Mouse (Mus musculus): ENCODE data around the gene Calr. TPM values are rescaled to one million over a fixed set of nuclear protein-coding genes. Genes with fewer than 3 reads are reported as not detected.
A peak's percentile ranks its signal among the peaks of the same experiment; 100 is the strongest.

Gene Calr
- polyA plus RNA-seq, 1 experiment from 2014 or later, result 514 TPM

- Histone ChIP-seq H3K4me2 (ENCODE audit: low read length) (peak overlapping the region; percentile 86), H3K4me3 (ENCODE audit: low read depth, low read length) (peak overlapping the region; percentile 45), H3K36me3 (ENCODE audit: control insufficient read depth, insufficient read depth, low read length) (peaks cover 31% of the 10 kb centered on the region), H3K9ac (ENCODE audit: low read length) (peak overlapping the region; percentile 76), H3K4me1 (ENCODE audit: control insufficient read depth, insufficient read depth, low read length) (peaks cover 17% of the 10 kb centered on the region), H3K9me3 (replicated peaks; ENCODE audit: control insufficient read depth, low read length) (no peaks in the 10 kb centered on the region), H3K27me3 (replicated peaks; ENCODE audit: control insufficient read depth, insufficient read depth, low read length) (no peaks in the 10 kb centered on the region), H3K27ac (ENCODE audit: low read depth, low read length) (0 out of 2 replicates have a peak overlapping the region, but pooled peaks have one; percentile 69)
- WGBS, result 53% methylated on average over 6 of the region's 6 CpGs
- DNase-seq (ENCODE audit: low spot score), result no peak
- no peak for ATAC-seq
These were observed 1.1 kb upstream of the Calr start for GRCm38 (mm10) chr8:84847684-84848435.

DNA sequence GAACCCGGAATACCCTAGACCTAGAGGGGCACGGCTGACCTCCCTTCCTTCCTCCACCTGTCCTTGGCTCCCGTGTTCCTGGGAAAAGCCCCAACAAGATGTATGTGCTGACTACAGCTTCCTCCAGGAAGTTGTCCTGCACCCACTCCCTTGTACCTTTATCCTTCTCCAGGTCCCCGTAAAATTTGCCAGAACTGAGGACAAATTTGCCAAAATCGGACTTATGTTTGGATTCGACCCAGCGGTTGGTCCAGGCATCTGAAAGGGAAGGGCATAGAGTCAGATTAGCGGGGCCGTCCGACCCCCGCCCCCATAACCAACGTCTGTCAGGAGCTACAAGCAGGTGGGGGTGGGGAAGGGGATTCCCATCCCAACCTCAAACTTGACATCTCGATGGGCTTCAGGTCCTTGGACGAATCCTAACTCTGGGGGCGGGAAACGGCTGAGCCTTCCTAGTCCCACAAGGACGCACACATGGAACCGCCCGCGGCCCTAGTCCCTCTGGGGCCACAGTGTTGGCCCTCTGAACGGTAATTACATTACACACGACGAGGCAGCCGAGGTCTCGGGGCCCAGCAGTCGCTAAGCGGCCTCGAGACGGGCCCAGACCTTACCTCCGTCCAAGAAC lies 526 bp downstream of the Calr start:
- ATAC-seq, result peak; percentile 38; the same call in 1 of the 2 replicates
- under 1% methylated on average over 30 of the region's 30 CpGs for WGBS
- no peak for DNase-seq (ENCODE audit: low spot score)
- H3K27me3 ChIP-seq (replicated peaks; ENCODE audit: control insufficient read depth, insufficient read depth, low read length), result no peaks in the 10 kb centered on the region
- peak overlapping the region; percentile 80 for H3K27ac ChIP-seq (ENCODE audit: low read depth, low read length)
- peaks cover 17% of the 10 kb centered on the region for H3K4me1 ChIP-seq (ENCODE audit: control insufficient read depth, insufficient read depth, low read length)
- H3K36me3 ChIP-seq (ENCODE audit: control insufficient read depth, insufficient read depth, low read length), result peaks cover 47% of the 10 kb centered on the region
- H3K9me3 ChIP-seq (replicated peaks; ENCODE audit: control insufficient read depth, low read length), result no peaks in the 10 kb centered on the region
- peak overlapping the region; percentile 98 for H3K9ac ChIP-seq (ENCODE audit: low read length)
- peak overlapping the region; percentile 80 for H3K4me2 ChIP-seq (ENCODE audit: low read length)
- H3K4me3 ChIP-seq (ENCODE audit: low read depth, low read length), result peak overlapping the region; percentile 96

DNA sequence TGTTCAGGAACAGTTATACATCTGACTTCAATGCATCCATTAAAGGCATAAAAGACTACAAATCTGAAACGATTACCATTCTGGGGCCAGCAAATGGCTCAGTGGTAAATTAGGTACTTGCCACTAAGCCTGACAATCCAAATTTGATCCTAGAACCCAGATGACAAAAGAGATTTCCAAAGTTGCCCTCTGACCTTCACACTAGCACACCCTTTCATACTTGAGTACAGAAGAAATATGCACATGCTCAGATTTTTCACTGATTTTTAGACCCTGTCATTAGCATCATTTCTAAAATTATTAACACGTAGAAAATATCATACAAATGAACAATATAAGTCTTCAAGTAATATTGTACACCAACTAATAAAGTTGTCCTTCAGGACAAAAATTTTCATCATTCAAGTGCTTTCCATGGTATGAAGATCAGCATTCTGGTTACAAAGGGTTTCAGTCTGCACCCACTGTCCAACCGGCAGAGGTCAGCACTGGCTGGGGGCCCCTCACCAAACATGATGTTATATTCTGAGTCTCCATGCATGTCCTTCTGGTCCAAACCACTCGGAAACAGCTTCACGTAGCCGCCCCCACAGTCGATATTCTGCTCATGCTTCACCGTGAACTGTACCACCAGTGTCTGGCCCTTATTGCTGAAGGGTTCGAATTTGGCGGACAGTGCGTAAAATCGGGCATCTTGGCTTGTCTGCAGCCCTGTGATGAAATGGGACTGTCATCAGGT lies 1.2 kb downstream of the Calr start:
- no peaks in the 10 kb centered on the region for H3K9me3 ChIP-seq (replicated peaks; ENCODE audit: control insufficient read depth, low read length)
- peaks cover 17% of the 10 kb centered on the region for H3K4me1 ChIP-seq (ENCODE audit: control insufficient read depth, insufficient read depth, low read length)
- no peaks in the 10 kb centered on the region for H3K27me3 ChIP-seq (replicated peaks; ENCODE audit: control insufficient read depth, insufficient read depth, low read length)
- H3K36me3 ChIP-seq (ENCODE audit: control insufficient read depth, insufficient read depth, low read length), result peaks cover 49% of the 10 kb centered on the region
- H3K4me3 ChIP-seq (ENCODE audit: low read depth, low read length), result peak overlapping the region; percentile 96
- peak; percentile 46 for DNase-seq (ENCODE audit: low spot score)
- no peak for ATAC-seq
- H3K9ac ChIP-seq (ENCODE audit: low read length), result peak overlapping the region; percentile 98
- H3K27ac ChIP-seq (ENCODE audit: low read depth, low read length), result no peak overlapping the region; the same call in 1 of the 2 replicates
- 18% methylated on average over 12 of the region's 12 CpGs for WGBS
- H3K4me2 ChIP-seq (ENCODE audit: low read length), result peak overlapping the region; percentile 80

DNA sequence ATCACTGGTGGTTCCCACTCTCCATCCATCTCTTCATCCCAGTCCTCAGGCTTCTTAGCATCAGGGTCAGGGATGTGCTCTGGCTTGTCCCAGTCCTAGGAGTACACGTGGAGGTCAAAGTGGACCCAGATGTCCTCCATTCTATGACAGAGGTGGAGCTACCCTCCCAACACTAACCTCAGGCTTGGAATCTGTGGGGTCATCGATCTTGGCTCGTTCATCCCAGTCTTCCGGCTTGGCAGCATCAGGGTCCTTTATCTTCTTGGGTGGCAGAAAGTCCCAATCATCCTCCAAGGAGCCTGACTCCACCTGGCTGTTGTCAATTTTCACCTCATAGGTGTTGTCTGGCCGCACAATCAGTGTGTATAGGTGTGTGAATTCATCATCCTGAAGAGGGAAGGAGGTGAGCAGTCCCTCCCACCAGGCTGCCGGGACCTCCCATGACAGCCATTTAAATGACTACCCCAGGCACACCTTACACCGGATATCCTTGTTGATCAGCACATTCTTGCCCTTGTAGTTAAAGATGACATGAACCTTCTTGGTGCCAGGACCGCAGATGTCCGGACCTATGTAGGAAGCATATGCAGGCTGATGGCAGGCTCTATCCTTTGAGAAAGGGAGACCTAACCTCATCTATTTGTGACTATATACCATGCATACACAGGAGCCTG lies 2.2 kb downstream of the Calr start:
- H3K36me3 ChIP-seq (ENCODE audit: control insufficient read depth, insufficient read depth, low read length), result peaks cover 49% of the 10 kb centered on the region
- 95% methylated on average over 9 of the region's 9 CpGs for WGBS
- H3K27ac ChIP-seq (ENCODE audit: low read depth, low read length), result no peak overlapping the region
- peak overlapping the region; percentile 98 for H3K9ac ChIP-seq (ENCODE audit: low read length)
- ATAC-seq (no peak), DNase-seq (ENCODE audit: low spot score) (no peak)
- H3K9me3 ChIP-seq (replicated peaks; ENCODE audit: control insufficient read depth, low read length), result no peaks in the 10 kb centered on the region
- H3K4me1 ChIP-seq (ENCODE audit: control insufficient read depth, insufficient read depth, low read length), result peaks cover 20% of the 10 kb centered on the region
- no peaks in the 10 kb centered on the region for H3K27me3 ChIP-seq (replicated peaks; ENCODE audit: control insufficient read depth, insufficient read depth, low read length)
- peak overlapping the region; percentile 96 for H3K4me3 ChIP-seq (ENCODE audit: low read depth, low read length)
- peak overlapping the region; percentile 80 for H3K4me2 ChIP-seq (ENCODE audit: low read length)

DNA sequence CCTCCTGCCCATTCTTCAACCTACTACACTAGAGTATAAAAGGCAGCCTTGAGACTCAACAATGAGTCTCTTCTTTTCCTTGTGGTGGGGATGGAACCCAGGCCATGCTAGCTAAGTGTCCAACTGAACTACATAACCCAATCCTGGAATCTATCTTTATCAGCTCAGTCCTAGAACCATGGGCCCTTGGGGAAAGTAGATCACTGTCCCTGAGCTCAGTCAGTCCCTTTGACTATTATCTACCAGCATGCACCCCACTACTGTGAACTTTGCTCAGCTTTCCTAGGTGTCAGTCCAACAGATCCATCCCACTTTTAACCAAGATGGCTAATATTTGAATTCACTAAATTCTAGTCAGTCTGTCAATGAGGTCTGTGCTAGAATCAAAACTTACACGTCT lies 5.2 kb downstream of the Calr start:
- 83% methylated on average over 1 of the region's 1 CpGs for whole genome bisulfite sequencing
- H3K36me3 ChIP-seq (ENCODE audit: control insufficient read depth, insufficient read depth, low read length), result peaks cover 73% of the 10 kb centered on the region

GRCm38 (mm10) chr8:84840248-84840999 lies 6.3 kb downstream of the Calr start, which contains the start of gene Rad23a:
Rad23a (minus strand) TSS chr8:84840665.
- H3K4me3 ChIP-seq (ENCODE audit: low read depth, low read length), result peak within 1 kb of the TSS; percentile 92
- peaks cover 25% of the 10 kb centered on the region for H3K4me1 ChIP-seq (ENCODE audit: control insufficient read depth, insufficient read depth, low read length)
- under 1% methylated on average over 51 of the region's 55 CpGs for WGBS
- no peaks in the 10 kb centered on the region for H3K27me3 ChIP-seq (replicated peaks; ENCODE audit: control insufficient read depth, insufficient read depth, low read length)
- no peaks in the 10 kb centered on the region for H3K9me3 ChIP-seq (replicated peaks; ENCODE audit: control insufficient read depth, low read length)
- peak within 1 kb of the TSS; percentile 79 for H3K27ac ChIP-seq (ENCODE audit: low read depth, low read length)
- peak; percentile 98 for DNase-seq (ENCODE audit: low spot score)
- peak; percentile 96 for ATAC-seq
- H3K9ac ChIP-seq (ENCODE audit: low read length), result peak within 1 kb of the TSS; percentile 92
- peaks cover 79% of the 10 kb centered on the region for H3K36me3 ChIP-seq (ENCODE audit: control insufficient read depth, insufficient read depth, low read length)
- H3K4me2 ChIP-seq (ENCODE audit: low read length), result peak within 1 kb of the TSS; percentile 68

More for the DNA sequence above, 5.2 kb downstream of the Calr start:
- Histone ChIP-seq H3K9ac (ENCODE audit: low read length) (no peak overlapping the region), H3K27ac (ENCODE audit: low read depth, low read length) (0 out of 2 replicates have a peak overlapping the region, but pooled peaks have one; percentile 36), H3K4me2 (ENCODE audit: low read length) (no peak overlapping the region), H3K27me3 (replicated peaks; ENCODE audit: control insufficient read depth, insufficient read depth, low read length) (no peaks in the 10 kb centered on the region), H3K4me1 (ENCODE audit: control insufficient read depth, insufficient read depth, low read length) (peaks cover 16% of the 10 kb centered on the region), H3K9me3 (replicated peaks; ENCODE audit: control insufficient read depth, low read length) (no peaks in the 10 kb centered on the region), H3K4me3 (ENCODE audit: low read depth, low read length) (no peak overlapping the region)
- ATAC-seq (no peak), DNase-seq (ENCODE audit: low spot score) (no peak)

DNA sequence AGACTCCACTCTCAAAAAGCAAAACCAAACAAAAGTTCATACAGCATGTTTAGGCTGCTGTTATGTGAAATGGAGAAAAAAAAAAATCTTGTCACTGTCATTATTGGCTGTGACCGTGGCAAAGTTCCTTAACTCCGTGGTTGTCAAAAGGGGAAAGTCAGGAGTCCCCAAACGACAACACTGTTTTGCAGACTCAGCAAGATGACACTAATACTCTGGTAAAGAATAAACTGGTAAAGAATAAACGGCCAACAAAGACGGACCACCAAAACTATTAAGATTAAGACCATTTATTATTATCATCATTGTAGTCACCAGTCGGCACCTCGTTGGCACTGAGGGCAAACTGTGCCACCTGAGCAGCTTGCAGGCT lies 6.9 kb downstream of the Calr start:
- no peaks in the 10 kb centered on the region for H3K27me3 ChIP-seq (replicated peaks; ENCODE audit: control insufficient read depth, insufficient read depth, low read length)
- H3K9me3 ChIP-seq (replicated peaks; ENCODE audit: control insufficient read depth, low read length), result no peaks in the 10 kb centered on the region
- no peak for DNase-seq (ENCODE audit: low spot score)
- peak overlapping the region; percentile 92 for H3K4me3 ChIP-seq (ENCODE audit: low read depth, low read length)
- H3K27ac ChIP-seq (ENCODE audit: low read depth, low read length), result peak overlapping the region; percentile 79
- H3K36me3 ChIP-seq (ENCODE audit: control insufficient read depth, insufficient read depth, low read length), result peaks cover 78% of the 10 kb centered on the region
- H3K9ac ChIP-seq (ENCODE audit: low read length), result peak overlapping the region; percentile 92
- no peak for ATAC-seq
- peaks cover 23% of the 10 kb centered on the region for H3K4me1 ChIP-seq (ENCODE audit: control insufficient read depth, insufficient read depth, low read length)
- 4% methylated on average over 7 of the region's 7 CpGs for WGBS
- peak overlapping the region; percentile 68 for H3K4me2 ChIP-seq (ENCODE audit: low read length)

- WGBS, result 94% methylated on average over 2 of the region's 2 CpGs
- H3K9ac ChIP-seq (ENCODE audit: low read length), result no peak overlapping the region; the same call in 1 of the 2 replicates
- no peak overlapping the region for H3K27ac ChIP-seq (ENCODE audit: low read depth, low read length)
- DNase-seq (ENCODE audit: low spot score) (no peak), ATAC-seq (no peak)
- no peaks in the 10 kb centered on the region for H3K9me3 ChIP-seq (replicated peaks; ENCODE audit: control insufficient read depth, low read length)
- H3K4me3 ChIP-seq (ENCODE audit: low read depth, low read length), result peak overlapping the region; percentile 92
- H3K27me3 ChIP-seq (replicated peaks; ENCODE audit: control insufficient read depth, insufficient read depth, low read length), result no peaks in the 10 kb centered on the region
- peak overlapping the region; percentile 68 for H3K4me2 ChIP-seq (ENCODE audit: low read length)
- peaks cover 22% of the 10 kb centered on the region for H3K4me1 ChIP-seq (ENCODE audit: control insufficient read depth, insufficient read depth, low read length)
- peaks cover 78% of the 10 kb centered on the region for H3K36me3 ChIP-seq (ENCODE audit: control insufficient read depth, insufficient read depth, low read length)
These were observed 7.3 kb downstream of the Calr start for GRCm38 (mm10) chr8:84839411-84839810.
